Mouse (Mus musculus) heart, postnatal 10 days (tissue): Measurements from ENCODE around the gene Zfp867. TPM values are rescaled to one million over a fixed set of nuclear protein-coding genes. Genes with fewer than 3 reads are reported as not detected.

Experiments
- DNase-seq, 2 experiments: peaks; one replicate each; pipeline ENCODE4 v3.0.0; 2021
- intact Hi-C: fragments of 180-260 bp; cut with DNase I; formaldehyde crosslinking; loops from one replicate; pipeline ENCODE4 v1.15.1; 2025
- total RNA-seq, 2 experiments: library from RNA; stranded (reverse); gene quantifications; 2 replicates each; pipeline ENCODE4 v1.2.3; 2021

The Zfp867 gene
- total RNA-seq, 2 experiments from 2014 or later = 6.0 to 6.5 TPM

- intact Hi-C loops = no loop called here
- DNase-seq = no peak
These were observed 605 bp downstream of the Zfp867 start for GRCm38 (mm10) chr11:59471413-59472325.

- DNase-seq = no peak
- intact Hi-C loops = no loop called here
These were observed 11.8 kb downstream of the Zfp867 start for GRCm38 (mm10) chr11:59460459-59460858.

- intact Hi-C loops = no loop called here
- DNase-seq = peak; percentile 71 to 78
These were observed 13.3 kb downstream of the Zfp867 start for GRCm38 (mm10) chr11:59458973-59459372.

GRCm38 (mm10) chr11:59456891-59457290, 15.4 kb downstream of the Zfp867 start:
- intact Hi-C loops = no loop called here
- no peak for DNase-seq

GRCm38 (mm10) chr11:59456346-59456745, 15.9 kb downstream of the Zfp867 start:
- DNase-seq = no peak
- intact Hi-C loops = no loop called here

- no peak for DNase-seq
- intact Hi-C loops = no loop called here
These were observed 21.2 kb downstream of the Zfp867 start, which contains the start of gene Snap47 for GRCm38 (mm10) chr11:59451086-59451485. Snap47 (minus strand) TSS chr11:59451186.

- intact Hi-C loops = no loop called here
- no peak for DNase-seq
These were observed 22.0 kb downstream of the Zfp867 start for GRCm38 (mm10) chr11:59450230-59450771.

- DNase-seq = peak; percentile 94
- intact Hi-C loops = no loop called here
These were observed 22.5 kb downstream of the Zfp867 start, which contains the start of gene Jmjd4 for GRCm38 (mm10) chr11:59449741-59450229. Jmjd4 (plus strand) TSS chr11:59450045.

- DNase-seq = no peak
- intact Hi-C loops = no loop called here
These were observed 29.2 kb downstream of the Zfp867 start for GRCm38 (mm10) chr11:59443102-59443501.

GRCm38 (mm10) chr11:59437954-59438353, 34.3 kb downstream of the Zfp867 start:
- peak in 1 of 2 experiments; percentile 36 for DNase-seq
- intact Hi-C loops = no loop called here

GRCm38 (mm10) chr11:59432261-59432660, 40.0 kb downstream of the Zfp867 start:
- DNase-seq = no peak
- intact Hi-C loops = no loop called here

- intact Hi-C loops = no loop called here
- DNase-seq = no peak
These were observed 42.3 kb downstream of the Zfp867 start for GRCm38 (mm10) chr11:59429959-59430358.

- intact Hi-C loops = no loop called here
- DNase-seq = peak; percentile 41 to 62
These were observed 44.1 kb downstream of the Zfp867 start for GRCm38 (mm10) chr11:59428057-59428660.

GRCm38 (mm10) chr11:59425671-59426101, 46.6 kb downstream of the Zfp867 start:
- DNase-seq = peak; percentile 52 to 61
- intact Hi-C loops = loop anchor here (2.0 kb wide), 1 partner anchor 117 kb away; no protein-coding TSS in a partner anchor

- intact Hi-C loops = no loop called here
- no peak for DNase-seq
These were observed 49.2 kb downstream of the Zfp867 start for GRCm38 (mm10) chr11:59423010-59423588.

GRCm38 (mm10) chr11:59421967-59422366, 50.3 kb downstream of the Zfp867 start:
- intact Hi-C loops = no loop called here
- DNase-seq = no peak

- intact Hi-C loops = no loop called here
- DNase-seq = no peak
These were observed 50.8 kb downstream of the Zfp867 start for GRCm38 (mm10) chr11:59421436-59421835.

- no peak for DNase-seq
- intact Hi-C loops = no loop called here
These were observed 53.6 kb downstream of the Zfp867 start for GRCm38 (mm10) chr11:59418708-59419107.

GRCm38 (mm10) chr11:59412999-59413863, 59.0 kb downstream of the Zfp867 start:
- intact Hi-C loops = no loop called here
- DNase-seq = no peak

GRCm38 (mm10) chr11:59412058-59412457, 60.2 kb downstream of the Zfp867 start:
- intact Hi-C loops = no loop called here
- no peak for DNase-seq
